Mouse (Mus musculus) midbrain, embryonic 12.5 days (tissue): ENCODE results near the gene Akap13. TPM values are rescaled to one million over a fixed set of nuclear protein-coding genes. Genes with fewer than 3 reads are reported as not detected.
"Not testable (repeated sequence)": the region's sequence is repeated elsewhere in the genome, so short reads cannot be mapped to it uniquely, and the experiment has no call there.

ENCODE experiments used
- ATAC-seq: fragments of 200-750 bp; cut with Nextera tagmentation; 2 replicates; pipeline ENCODE4 v1.8.0; 2017; ENCODE audit warnings: low read depth, moderate TSS enrichment, moderate library complexity; ENCODE audit not compliant: low FRiP score
- H3K27ac ChIP-seq: fragments of 300-500 bp; sonication (generic); replicated peaks from 2 replicates; pipeline ENCODE4 v1.5.1; 2016; ENCODE audit warnings: mild to moderate bottlenecking
- H3K27me3 ChIP-seq: fragments of 300-500 bp; sonication (generic); 2 replicates; pipeline ENCODE4 v1.6.1; 2016; ENCODE audit warnings: mild to moderate bottlenecking
- H3K36me3 ChIP-seq: fragments of 300-500 bp; sonication (generic); 2 replicates; pipeline ENCODE4 v1.6.1; 2016
- H3K4me1 ChIP-seq: fragments of 300-500 bp; sonication (generic); 2 replicates; pipeline ENCODE4 v1.6.1; 2016
- H3K4me2 ChIP-seq: fragments of 300-500 bp; sonication (generic); replicated peaks from 2 replicates; pipeline ENCODE4 v1.6.1; 2016; ENCODE audit warnings: mild to moderate bottlenecking, moderate library complexity
- H3K4me3 ChIP-seq: fragments of 300-500 bp; sonication (generic); 2 replicates; pipeline ENCODE4 v1.5.1; 2016; ENCODE audit warnings: mild to moderate bottlenecking
- H3K9ac ChIP-seq: fragments of 300-500 bp; sonication (generic); replicated peaks from 2 replicates; pipeline ENCODE4 v1.6.1; 2016; ENCODE audit warnings: mild to moderate bottlenecking, moderate library complexity
- H3K9me3 ChIP-seq: fragments of 300-500 bp; sonication (generic); 2 replicates; pipeline ENCODE4 v1.6.1; 2016; ENCODE audit warnings: mild to moderate bottlenecking
- WGBS: fragments of 180-500 bp; shearing (Covaris S2); methylation state at CpG from one replicate; pipeline ENCODE4 v1.1.7; 2016; 5-methylcytosine and 5-hydroxymethylcytosine counted together
- polyA plus RNA-seq: library from polyadenylated mRNA; unstranded; fragments of >200 nt; fragmentation: Nextera tagmentation; extraction: Ambion mirVana; gene quantifications from 2 replicates; pipeline ENCODE4 v1.2.1, GENCODE M21; 2016

Gene Akap13
- polyA plus RNA-seq, 1 experiment from 2014 or later, result 32.9 TPM

GRCm38 (mm10) chr7:75612683-75613053, 157.3 kb downstream of the Akap13 start:
- no peak overlapping the region for H3K4me2 ChIP-seq
- no peak overlapping the region for H3K27ac ChIP-seq
- no peaks in the 10 kb centered on the region for H3K9me3 ChIP-seq
- H3K36me3 ChIP-seq, result peaks cover 31% of the 10 kb centered on the region
- H3K4me3 ChIP-seq, result no peak overlapping the region
- no peak overlapping the region for H3K9ac ChIP-seq
- ATAC-seq, result no peak
- no peaks in the 10 kb centered on the region for H3K27me3 ChIP-seq
- no peaks in the 10 kb centered on the region for H3K4me1 ChIP-seq

DNA sequence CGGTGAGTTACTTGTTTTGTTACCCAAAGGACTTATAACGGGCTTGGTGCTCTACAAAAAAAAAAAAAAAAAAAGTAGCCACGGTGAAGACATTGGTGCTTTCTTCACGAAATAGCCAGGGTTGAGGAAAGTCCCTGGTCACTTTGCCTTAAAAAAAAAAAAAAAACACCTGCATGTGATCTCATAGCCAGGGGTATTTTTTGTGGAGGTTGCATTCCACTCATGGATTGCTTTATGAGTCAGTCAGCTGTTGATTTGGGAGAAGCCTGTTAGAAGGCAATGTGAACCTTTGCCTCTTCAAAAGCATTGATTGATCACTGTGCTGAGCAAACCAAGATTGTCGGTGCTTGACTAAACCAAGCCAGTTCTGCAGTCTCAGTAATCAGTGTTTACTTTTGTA, 157.9 kb downstream of the Akap13 start:
- Histone ChIP-seq H3K4me1 (no peaks in the 10 kb centered on the region), H3K36me3 (peaks cover 31% of the 10 kb centered on the region), H3K9ac (no peak overlapping the region), H3K27me3 (no peaks in the 10 kb centered on the region), H3K9me3 (no peaks in the 10 kb centered on the region), H3K27ac (no peak overlapping the region), H3K4me2 (no peak overlapping the region), H3K4me3 (no peak overlapping the region)
- ATAC-seq, result no peak
- WGBS, result 84% methylated on average over 5 of the region's 5 CpGs

- Histone ChIP-seq H3K4me3 (no peak overlapping the region), H3K4me1 (no peaks in the 10 kb centered on the region), H3K4me2 (no peak overlapping the region), H3K9me3 (no peaks in the 10 kb centered on the region), H3K27me3 (no peaks in the 10 kb centered on the region), H3K9ac (no peak overlapping the region), H3K36me3 (peaks cover 19% of the 10 kb centered on the region), H3K27ac (no peak overlapping the region)
- 93% methylated on average over 8 of the region's 8 CpGs for WGBS
- no peak for ATAC-seq
Observed at GRCm38 (mm10) chr7:75614826-75615225, 159.5 kb downstream of the Akap13 start.

GRCm38 (mm10) chr7:75617246-75617645, 161.9 kb downstream of the Akap13 start:
- not testable (repeated sequence) for H3K9me3 ChIP-seq, H3K36me3 ChIP-seq, H3K4me3 ChIP-seq, H3K9ac ChIP-seq, ATAC-seq, H3K27me3 ChIP-seq, H3K4me1 ChIP-seq, H3K4me2 ChIP-seq, H3K27ac ChIP-seq
- WGBS, result 92% methylated on average over 4 of the region's 4 CpGs

DNA sequence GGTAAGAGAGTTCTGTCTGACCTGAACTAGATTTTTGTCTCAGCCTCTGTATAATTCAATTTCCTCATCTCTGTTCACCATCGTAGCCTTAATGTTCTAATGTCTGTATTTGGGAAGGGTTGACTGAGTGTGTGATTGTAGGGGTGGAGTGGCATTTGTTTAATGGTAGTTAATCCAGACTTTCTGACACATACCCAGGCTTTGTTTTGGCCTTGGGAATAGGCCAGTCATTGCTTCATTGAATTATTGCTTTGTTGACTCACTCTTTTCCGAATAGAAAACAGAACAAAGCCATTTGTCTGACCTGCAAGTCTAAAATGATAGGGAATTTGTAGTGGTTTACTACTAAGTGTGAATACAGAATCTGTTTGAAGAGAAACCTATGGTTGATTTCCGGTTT, 163.4 kb downstream of the Akap13 start:
- no peaks in the 10 kb centered on the region for H3K9me3 ChIP-seq
- H3K4me3 ChIP-seq, result no peak overlapping the region
- H3K4me1 ChIP-seq, result no peaks in the 10 kb centered on the region
- no peaks in the 10 kb centered on the region for H3K36me3 ChIP-seq
- H3K27me3 ChIP-seq, result no peaks in the 10 kb centered on the region
- H3K4me2 ChIP-seq, result no peak overlapping the region
- ATAC-seq, result no peak
- WGBS, result 85% methylated on average over 3 of the region's 3 CpGs
- no peak overlapping the region for H3K9ac ChIP-seq
- H3K27ac ChIP-seq, result no peak overlapping the region

DNA sequence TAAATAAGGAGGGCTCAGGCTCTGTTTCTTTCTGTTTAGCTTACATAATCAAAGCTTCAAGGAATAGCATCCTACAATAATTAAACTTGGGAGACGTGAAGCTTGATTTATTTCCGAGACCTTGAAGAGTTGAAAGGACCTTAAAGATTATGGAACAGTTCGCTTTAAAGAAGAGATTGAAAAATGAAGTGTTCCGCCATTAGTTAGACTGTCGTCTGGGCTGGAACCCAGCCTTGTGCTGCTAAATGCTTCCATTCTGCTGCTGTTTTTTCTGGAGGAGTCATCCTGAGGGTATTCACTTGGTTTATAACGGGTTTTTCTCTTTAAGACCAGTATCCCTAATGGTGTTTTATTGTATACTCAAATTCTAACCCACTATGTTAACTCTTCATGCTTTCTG, 164.5 kb downstream of the Akap13 start:
- Histone ChIP-seq H3K4me2 (no peak overlapping the region), H3K4me3 (no peak overlapping the region), H3K4me1 (no peaks in the 10 kb centered on the region), H3K27me3 (no peaks in the 10 kb centered on the region), H3K36me3 (no peaks in the 10 kb centered on the region), H3K9ac (no peak overlapping the region), H3K9me3 (no peaks in the 10 kb centered on the region), H3K27ac (no peak overlapping the region)
- no peak for ATAC-seq
- 88% methylated on average over 6 of the region's 6 CpGs for WGBS

DNA sequence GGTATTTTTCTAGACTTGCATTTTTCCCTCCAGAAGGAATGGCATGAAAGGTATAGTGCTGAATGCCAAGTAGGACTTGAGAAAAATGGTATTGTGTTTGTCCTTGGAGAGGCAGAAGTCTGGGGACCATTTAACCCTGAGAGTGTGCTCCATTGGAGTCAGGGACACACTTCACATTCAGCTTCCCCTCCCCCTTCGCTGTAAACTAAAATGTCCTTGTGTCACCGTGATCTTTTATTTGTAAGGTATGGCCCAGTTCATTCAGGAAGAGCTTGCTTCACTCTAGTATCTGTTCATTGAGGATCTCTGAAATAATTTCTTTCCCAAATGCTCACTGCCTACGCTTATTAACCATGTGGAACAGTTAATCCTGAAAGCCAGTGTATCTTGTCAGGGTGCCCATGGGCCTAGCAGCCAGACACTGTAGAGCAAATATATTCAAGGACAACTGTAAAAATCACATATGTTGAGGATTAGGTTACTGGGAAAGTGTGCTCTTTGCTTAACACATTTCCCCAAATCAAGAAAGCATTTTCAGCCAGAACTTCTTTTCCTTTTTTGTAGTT, 165.1 kb downstream of the Akap13 start:
- Histone ChIP-seq H3K27ac (no peak overlapping the region), H3K4me1 (no peaks in the 10 kb centered on the region), H3K9me3 (no peaks in the 10 kb centered on the region), H3K27me3 (no peaks in the 10 kb centered on the region), H3K4me3 (no peak overlapping the region), H3K9ac (no peak overlapping the region), H3K4me2 (no peak overlapping the region), H3K36me3 (no peaks in the 10 kb centered on the region)
- 95% methylated on average over 3 of the region's 3 CpGs for WGBS
- no peak for ATAC-seq

DNA sequence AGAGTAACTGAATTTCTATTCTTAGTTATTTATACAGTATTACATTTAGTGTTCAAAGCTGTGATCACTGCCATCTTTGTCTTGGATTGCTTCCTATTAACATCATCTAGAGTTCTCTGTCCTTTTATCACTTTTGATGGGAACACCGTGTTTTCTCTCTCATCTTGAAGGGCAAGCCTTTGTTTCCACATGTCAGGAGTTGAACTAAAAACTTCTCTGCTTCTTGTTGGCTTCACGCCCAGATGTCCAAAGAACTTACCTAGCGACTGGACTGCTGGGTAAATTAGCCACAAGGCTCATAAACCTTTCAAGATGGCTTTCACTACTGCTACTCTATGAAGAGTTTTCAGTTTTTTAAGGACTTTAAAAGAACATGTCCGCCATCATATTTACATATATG, 165.6 kb downstream of the Akap13 start:
- H3K27me3 ChIP-seq, result no peaks in the 10 kb centered on the region
- no peaks in the 10 kb centered on the region for H3K36me3 ChIP-seq
- WGBS, result 90% methylated on average over 4 of the region's 4 CpGs
- no peak overlapping the region for H3K4me2 ChIP-seq
- H3K4me1 ChIP-seq, result no peaks in the 10 kb centered on the region
- no peaks in the 10 kb centered on the region for H3K9me3 ChIP-seq
- no peak overlapping the region for H3K9ac ChIP-seq
- H3K4me3 ChIP-seq, result no peak overlapping the region
- no peak for ATAC-seq
- H3K27ac ChIP-seq, result no peak overlapping the region

GRCm38 (mm10) chr7:75627831-75628230, 172.5 kb downstream of the Akap13 start:
- H3K9me3 ChIP-seq, result no peaks in the 10 kb centered on the region
- H3K36me3 ChIP-seq, result no peaks in the 10 kb centered on the region
- 79% methylated on average over 2 of the region's 2 CpGs for WGBS
- H3K4me3 ChIP-seq, result no peak overlapping the region
- no peak for ATAC-seq
- no peak overlapping the region for H3K9ac ChIP-seq
- no peak overlapping the region for H3K27ac ChIP-seq
- H3K4me2 ChIP-seq, result no peak overlapping the region
- no peaks in the 10 kb centered on the region for H3K27me3 ChIP-seq
- H3K4me1 ChIP-seq, result no peaks in the 10 kb centered on the region; the same call in 1 of the 2 replicates

DNA sequence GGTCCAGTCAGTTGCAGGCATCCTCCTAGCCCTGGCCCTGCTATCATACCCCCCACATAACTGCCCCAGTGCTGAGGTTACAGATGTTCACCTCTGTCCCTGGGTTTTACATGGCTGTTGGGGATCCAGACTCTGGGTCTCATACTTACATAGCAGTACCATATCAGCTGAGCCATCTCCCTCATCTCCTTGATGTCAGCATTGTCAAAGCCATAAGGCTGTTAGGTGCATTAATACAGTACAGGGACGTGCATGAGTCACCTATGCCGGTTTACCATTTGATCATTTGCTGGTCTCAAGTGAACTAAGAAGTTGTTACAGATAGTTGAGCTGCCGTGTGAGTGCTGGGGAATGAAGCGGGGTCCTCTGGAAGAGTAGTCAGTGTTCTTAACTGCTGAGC, 174.3 kb downstream of the Akap13 start:
- no peak for ATAC-seq
- Histone ChIP-seq H3K4me3 (no peak overlapping the region), H3K27me3 (no peaks in the 10 kb centered on the region), H3K4me1 (peaks cover 10% of the 10 kb centered on the region), H3K27ac (no peak overlapping the region), H3K9me3 (no peaks in the 10 kb centered on the region), H3K36me3 (no peaks in the 10 kb centered on the region), H3K4me2 (no peak overlapping the region), H3K9ac (no peak overlapping the region)
- WGBS, result 93% methylated on average over 4 of the region's 4 CpGs

GRCm38 (mm10) chr7:75632941-75633340, 177.6 kb downstream of the Akap13 start:
- Histone ChIP-seq H3K9ac (no peak overlapping the region), H3K9me3 (no peaks in the 10 kb centered on the region), H3K4me1 (peaks cover 10% of the 10 kb centered on the region), H3K27ac (no peak overlapping the region), H3K27me3 (no peaks in the 10 kb centered on the region), H3K4me2 (no peak overlapping the region), H3K4me3 (no peak overlapping the region), H3K36me3 (no peaks in the 10 kb centered on the region)
- no peak for ATAC-seq
- WGBS, result 71% methylated on average over 3 of the region's 3 CpGs

DNA sequence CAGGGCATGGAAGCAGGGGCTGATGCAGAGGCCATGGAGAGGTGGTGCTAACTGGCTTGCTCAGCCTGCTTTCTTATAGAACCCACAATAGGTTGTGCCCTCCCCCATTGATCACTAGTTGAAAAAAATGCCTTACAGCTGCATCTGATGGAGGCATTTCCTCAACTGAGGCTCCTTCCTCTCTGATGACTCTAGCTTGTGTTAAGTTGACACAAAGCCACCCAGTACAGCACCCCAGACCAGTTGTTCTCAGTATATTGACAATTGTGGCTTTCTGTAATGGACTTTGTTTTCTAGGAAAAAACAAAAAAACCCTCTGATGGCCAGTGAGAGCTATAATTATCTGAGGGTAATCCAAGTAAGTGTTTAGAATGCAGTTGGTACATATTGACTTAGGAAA, 178.1 kb downstream of the Akap13 start:
- Histone ChIP-seq H3K4me2 (no peak overlapping the region), H3K27ac (no peak overlapping the region), H3K4me3 (no peak overlapping the region), H3K36me3 (no peaks in the 10 kb centered on the region), H3K9ac (no peak overlapping the region), H3K27me3 (no peaks in the 10 kb centered on the region), H3K9me3 (no peaks in the 10 kb centered on the region), H3K4me1 (peaks cover 10% of the 10 kb centered on the region)
- no peak for ATAC-seq

GRCm38 (mm10) chr7:75633807-75634526, 178.6 kb downstream of the Akap13 start:
- no peak for ATAC-seq
- no peaks in the 10 kb centered on the region for H3K27me3 ChIP-seq
- H3K9ac ChIP-seq, result no peak overlapping the region
- H3K9me3 ChIP-seq, result no peaks in the 10 kb centered on the region
- 83% methylated on average over 7 of the region's 7 CpGs for WGBS
- H3K36me3 ChIP-seq, result no peaks in the 10 kb centered on the region
- peaks cover 10% of the 10 kb centered on the region for H3K4me1 ChIP-seq
- H3K4me3 ChIP-seq, result no peak overlapping the region
- H3K27ac ChIP-seq, result no peak overlapping the region
- H3K4me2 ChIP-seq, result no peak overlapping the region
